Mouse (Mus musculus): Measurements from ENCODE around the gene Gaa.
"Not testable (repeated sequence)": the region's sequence is repeated elsewhere in the genome, so short reads cannot be mapped to it uniquely, and the experiment has no call there.

DNA sequence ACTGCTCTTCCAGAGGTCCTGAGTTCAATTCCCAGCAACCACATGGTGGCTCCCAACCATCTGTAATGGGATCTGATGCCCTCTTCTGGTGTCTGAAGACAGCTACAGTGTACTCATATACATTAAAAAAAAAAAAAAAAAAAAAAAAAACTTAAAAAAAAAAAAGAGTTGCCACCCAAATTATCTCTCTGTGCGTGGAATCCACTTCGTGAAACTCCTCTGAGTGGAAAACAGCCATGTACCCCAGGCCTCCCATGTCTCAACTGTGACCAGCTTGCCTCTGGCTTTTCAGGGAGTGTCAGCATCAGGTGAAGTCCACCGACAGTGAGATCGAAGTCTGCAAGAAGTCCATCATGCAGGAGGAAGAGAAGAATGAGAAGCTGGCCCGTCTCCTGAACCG lies 22.1 kb upstream of the Gaa start:
- not testable (repeated sequence) for TF ChIP-seq CTCF (IDR thresholded peaks at IDR 0.05; ENCODE audit: insufficient read depth, low read length); POLR2A (IDR thresholded peaks at IDR 0.05; ENCODE audit: borderline replicate concordance, extremely low read depth, low read depth, low read length)

All from lung, adult 2 months (tissue).